Mouse (Mus musculus) thymus, postnatal 4 days (tissue): ENCODE measurements around the gene Hmgb3.
"Not testable (repeated sequence)": the region's sequence is repeated elsewhere in the genome, so short reads cannot be mapped to it uniquely, and the experiment has no call there.

ENCODE experiments used
- DNase-seq: peaks from one replicate; pipeline ENCODE4 v3.0.0; 2021

Gene Hmgb3

DNA sequence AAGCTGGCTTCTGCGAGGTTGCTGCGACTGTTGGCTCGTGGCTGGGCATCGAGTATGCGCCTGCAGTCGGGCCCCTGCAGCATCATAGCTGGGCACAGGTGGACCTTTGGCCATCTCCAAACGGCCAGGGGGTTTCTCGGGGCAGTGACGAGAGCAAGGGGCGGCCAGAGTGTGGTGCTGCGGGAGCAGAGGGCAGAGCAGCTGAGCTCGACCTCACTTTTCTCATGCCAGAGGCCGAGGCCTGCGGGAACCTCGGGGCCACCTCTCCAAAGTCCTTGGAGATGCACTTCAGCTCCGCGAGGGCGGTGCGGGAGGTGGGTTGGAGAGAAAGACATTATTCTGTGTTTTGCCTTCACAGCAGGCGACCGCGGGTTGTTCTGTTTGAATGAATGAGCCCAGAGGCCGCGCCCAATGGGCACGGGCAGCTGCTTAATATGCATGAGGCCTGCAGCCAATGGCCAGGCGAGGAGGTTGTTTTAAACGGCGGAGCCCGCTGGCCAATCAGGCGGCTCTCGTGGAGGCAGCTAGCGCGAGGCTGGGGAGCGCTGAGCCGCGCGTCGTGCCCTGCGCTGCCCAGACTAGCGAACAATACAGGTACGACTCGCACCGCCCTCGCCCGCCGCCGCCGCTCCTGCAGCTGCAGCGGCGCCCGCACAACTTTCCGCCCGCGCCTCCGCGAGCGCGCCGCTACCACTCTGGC, at the start of gene Hmgb3:
TSS of gene Hmgb3 (plus strand) at position 504 of the 700 bp plus-strand sequence.
- DNase-seq = peak; percentile 79

DNA sequence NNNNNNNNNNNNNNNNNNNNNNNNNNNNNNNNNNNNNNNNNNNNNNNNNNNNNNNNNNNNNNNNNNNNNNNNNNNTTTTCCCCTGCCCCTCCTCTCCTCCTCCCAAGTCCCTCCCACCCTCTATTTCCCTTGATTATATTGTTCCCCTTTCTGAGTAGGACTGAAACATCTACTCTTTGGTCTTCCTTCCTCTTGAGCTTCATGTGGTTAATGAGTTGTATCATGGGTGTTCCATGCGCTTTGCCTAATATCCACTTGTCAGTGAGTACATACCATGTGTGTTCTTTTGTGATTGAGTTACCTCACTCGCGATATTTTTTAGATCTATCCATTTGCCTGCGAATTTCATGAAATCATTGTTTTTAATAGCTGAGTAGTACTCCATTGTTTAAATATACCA, 49.1 kb upstream of the Hmgb3 start:
- not testable (repeated sequence) for DNase-seq

DNA sequence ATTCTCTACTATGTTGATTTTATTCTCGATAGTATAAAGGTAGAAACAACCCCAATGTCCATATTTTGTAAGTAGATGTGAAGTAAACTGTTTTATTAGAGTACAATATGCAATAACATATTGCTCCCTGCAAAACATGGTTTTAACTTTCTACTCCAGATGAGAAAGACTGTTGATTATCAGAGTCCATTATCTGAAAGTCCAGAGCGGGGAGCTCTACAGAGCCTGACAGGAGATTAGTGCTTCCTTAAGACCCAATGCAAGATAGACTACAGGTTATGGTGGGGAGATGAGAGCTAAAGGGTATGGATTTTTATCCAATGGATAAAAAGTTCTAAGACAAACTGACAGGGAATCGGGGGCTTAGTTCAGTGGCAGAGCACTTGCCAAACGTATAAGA, 36.5 kb upstream of the Hmgb3 start:
- DNase-seq = no peak

DNA sequence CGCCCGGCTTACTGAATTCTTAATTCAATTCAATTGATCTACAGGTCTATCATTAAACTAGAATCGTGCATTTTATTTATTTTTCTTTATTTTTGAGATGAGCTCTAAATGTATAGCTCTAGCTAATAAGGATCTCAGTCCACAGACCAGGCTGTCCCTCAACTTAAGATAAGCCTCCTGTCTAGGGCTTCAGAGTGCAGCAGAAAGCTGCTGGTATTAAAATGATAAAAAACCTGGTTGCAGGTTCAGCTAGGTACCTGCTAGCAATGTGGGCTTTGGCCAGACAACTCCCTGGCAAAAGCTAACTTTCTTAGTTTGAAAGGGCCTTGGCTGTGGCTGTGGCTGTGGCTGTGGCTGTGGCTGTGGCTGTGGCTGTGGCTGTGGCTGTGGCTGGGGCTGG, 32.8 kb upstream of the Hmgb3 start:
- DNase-seq = no peak

GRCm38 (mm10) chrX:71524310-71524709, 31.4 kb upstream of the Hmgb3 start:
- DNase-seq = no peak

GRCm38 (mm10) chrX:71525593-71526299, 30.0 kb upstream of the Hmgb3 start:
- no peak for DNase-seq

DNA sequence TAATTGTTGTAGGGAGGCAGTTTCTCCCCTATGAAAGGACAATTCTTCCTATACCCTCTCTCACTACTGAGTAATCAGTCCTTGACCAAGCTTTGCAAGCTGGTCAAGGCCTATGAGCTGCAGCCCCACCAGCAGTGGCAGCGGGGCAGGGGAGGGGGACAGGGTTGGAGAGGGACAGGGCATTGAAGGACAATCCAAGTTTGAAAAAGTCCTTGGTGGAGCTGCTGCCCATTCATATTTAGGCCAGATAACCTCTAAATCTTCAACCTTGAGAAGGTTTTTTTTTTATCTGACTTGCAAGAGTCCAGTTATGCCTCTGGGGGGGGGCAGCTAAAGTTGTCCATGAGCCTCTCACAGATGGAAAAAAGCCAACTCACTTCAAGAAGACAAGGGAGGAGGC, 28.3 kb upstream of the Hmgb3 start:
- no peak for DNase-seq

DNA sequence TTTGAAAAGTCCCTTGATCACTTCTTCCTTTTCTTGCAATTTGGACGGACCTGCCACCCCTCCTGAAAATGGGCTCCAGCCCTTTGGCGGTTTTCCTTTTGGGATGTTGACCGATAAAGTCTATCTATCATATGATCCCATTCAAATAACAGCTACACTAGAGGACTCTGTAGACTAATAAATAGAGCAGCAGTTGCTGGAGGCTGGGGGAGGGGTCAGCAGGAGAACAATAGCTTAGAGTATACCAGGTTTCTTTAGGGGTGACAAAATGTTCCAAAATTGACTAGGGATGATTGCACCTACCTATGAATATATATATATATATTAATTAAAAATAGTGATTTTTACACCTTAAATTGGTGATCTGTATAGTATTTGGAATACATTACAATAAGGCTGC, 27.6 kb upstream of the Hmgb3 start:
- DNase-seq = no peak

DNA sequence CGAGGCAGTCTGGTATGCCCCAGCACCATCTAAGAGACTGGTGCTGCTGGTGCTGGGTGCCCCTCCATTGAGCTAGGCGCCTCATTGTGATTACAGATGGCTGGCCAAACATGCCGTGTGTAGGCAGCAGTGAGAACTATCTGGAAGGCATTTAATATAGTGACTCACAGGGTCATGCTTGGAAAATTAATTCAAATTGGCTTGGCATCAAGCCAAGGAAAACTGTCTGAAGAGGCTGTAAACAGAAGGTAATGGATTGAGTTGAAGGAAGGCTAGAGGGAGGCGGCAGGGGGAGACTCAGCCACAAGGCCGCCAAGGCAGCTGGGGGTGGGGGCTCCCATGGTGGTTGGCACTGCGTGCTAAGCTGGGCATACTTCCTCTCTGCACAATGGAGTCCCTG, 27.1 kb upstream of the Hmgb3 start:
- no peak for DNase-seq

DNA sequence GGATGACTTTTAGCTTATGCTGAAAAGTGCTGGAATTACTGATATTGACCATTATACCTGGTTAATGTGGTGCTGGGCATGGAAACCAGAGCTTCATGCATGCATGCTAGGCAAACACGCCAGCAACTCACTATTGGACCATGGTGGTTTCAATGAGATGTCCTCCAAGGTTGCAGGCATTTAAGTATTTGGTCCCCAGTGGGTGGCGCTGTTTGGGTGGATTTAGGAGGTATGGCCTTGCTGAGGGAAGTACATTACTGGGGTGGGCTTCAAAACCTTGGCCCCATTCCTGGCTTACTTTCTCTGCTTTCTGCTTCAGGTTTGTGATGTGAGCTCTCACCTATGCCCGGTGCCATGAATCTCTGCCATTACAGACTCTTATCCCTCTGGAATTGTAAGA, 23.1 kb upstream of the Hmgb3 start:
- DNase-seq = peak; percentile 41

DNA sequence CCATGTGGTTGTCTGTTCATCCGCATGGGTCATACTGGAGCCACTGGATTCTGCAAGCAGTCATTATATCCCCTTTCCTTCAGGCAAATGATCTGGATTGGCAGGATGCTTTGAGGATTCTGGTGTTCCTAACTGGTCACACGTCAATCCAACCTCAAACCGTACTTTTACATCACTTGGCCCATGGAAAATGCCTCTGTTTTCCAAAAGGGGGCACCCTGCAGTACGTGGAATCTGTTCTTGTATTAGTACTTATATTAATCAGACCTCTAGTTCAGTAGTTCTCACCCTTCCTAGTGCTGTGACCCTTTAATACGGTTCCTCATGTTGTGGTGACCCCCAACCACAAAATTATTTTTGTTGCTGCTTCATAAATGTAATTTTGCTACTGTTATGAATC, 21.6 kb upstream of the Hmgb3 start:
- no peak for DNase-seq

DNA sequence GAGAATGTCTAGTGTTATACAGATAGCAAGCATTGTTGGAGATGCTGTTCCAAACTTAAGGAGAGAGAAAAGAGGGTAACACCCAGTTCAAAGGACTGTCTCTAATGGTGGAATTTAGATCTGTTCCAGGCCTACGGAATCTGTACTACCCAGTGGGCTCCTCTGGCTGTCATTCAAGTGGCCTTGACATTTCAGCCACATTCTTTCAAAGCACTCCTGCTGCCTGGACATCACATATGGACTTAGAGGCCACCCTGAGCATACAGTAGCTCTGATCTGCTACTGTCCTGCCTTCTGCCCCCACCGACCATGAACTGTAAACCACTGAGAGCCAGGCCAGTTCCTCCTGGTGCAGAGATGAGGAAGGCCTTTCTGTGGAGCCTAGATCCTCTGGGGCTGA, 17.9 kb upstream of the Hmgb3 start:
- no peak for DNase-seq

DNA sequence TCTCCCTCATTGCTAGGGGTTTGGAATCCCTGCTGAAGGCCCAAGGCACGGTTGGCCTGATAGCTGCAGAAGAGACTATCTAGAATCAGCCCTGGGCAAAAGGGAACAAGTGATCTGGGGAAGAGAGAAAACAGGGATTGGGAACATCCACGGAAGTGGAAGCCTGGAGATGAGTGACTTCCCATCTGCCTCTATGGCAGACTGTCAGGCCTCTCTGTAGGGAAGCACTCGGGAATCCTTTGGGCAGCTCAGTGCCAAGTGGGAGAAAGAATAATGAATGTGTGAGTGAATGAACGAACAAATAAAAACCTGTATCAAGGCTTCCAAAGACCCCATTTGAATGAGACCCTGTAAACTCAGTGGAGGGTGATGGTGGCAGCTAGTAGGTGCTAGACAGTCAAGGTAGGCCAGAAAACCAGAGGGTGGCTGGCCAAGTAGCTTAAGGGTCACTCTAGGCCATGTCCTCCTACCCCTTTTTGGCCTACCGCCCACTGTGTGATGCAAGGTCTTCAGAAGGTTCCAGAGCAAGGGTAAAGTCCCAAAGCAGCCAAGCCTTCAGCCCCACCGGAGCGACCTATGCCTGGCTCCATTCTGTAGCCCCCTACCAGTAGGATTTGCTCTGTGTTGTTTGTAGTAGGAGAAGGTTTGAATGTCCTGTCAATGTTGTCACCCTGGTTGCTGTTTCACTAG, 14.8 kb upstream of the Hmgb3 start:
- DNase-seq = no peak

DNA sequence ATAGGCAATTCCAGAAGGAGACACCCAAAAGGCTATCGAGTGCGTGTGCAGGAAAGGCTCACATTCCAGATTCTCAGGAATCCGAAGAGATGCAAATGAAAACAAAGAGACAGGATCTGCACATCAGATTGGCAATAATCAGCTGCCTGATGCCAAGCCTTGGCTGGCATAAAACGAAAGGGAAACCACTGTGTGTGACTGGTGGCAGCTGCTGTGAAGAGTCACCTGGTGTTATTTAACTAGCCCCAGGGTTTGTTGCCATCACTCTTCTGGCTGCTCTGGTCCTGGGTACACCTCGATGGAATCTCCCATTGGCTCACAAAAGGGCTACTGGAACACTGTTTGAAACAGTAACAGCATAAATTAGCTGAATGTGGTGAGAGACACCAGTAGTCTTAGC, 11.0 kb upstream of the Hmgb3 start:
- DNase-seq = no peak

DNA sequence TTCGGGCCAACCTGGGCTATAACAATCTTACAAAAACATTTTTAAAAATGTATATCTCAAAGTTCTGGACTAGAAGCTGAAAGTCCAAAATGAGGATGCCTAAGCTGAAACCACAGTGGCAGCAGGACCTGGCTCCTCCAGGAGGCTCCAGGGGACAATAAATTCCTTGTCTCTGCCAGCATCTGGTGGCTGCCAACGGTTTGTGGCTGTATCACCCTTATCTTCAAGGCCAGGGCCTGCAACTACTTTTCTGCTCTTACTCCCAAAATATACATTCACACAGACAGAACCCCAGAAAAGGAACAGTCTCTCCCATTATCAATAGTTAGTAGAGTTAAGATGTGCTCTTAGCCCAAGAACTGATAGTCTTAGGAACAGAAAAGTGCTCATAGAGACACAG, 10.6 kb upstream of the Hmgb3 start:
- DNase-seq = no peak

DNA sequence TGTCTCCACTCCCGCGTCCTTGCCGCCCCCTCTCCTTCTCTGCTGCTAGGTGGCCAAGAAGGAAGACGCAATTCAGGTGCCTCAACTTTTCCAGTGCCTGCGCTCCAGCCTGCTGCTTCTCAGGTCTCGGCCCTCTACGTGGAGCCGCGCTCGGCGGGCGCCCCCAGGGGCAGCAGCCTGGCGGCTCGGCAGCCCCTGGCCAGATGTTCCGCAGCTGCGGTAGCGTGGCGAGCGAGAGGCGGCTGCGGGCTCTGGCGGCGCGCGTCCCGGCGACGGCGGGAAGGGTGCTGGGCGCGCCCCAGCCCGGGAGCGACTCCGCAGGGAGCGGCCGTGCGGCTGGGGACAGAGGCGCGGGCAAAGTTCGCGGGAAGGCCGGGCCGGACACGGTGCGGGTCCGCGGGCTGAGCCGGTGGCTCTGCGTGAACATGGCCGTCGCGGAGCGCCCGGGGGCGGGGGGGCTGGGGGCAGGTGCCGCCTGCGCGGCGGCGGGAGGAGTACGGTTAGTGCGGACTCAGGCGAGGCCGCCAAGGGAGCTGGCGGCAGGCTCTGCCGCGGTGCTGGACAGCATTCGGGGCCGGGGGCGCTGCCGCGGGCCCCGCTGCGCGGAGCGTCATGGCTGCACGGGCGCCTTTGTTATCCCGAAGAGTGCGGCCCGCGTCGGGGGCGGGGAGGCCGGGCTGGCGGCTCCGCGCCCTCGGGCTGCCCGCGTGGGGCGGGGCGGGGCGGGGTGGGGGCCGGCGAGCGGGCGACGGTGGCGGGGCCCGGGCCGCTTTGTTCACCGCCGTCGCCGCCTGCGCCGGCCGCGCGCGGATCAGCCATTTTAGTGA, 610 bp downstream of the Hmgb3 start:
- DNase-seq = peak; percentile 49

GRCm38 (mm10) chrX:71556965-71557491, 1.3 kb downstream of the Hmgb3 start:
- no peak for DNase-seq

- no peak for DNase-seq
These were observed 3.6 kb downstream of the Hmgb3 start for GRCm38 (mm10) chrX:71559336-71559735.

- DNase-seq = no peak
These were observed 5.1 kb downstream of the Hmgb3 start for GRCm38 (mm10) chrX:71560796-71561195.

- DNase-seq = no peak
These were observed 17.6 kb downstream of the Hmgb3 start for GRCm38 (mm10) chrX:71573132-71573900.

- DNase-seq = no peak
These were observed 19.8 kb downstream of the Hmgb3 start for GRCm38 (mm10) chrX:71575550-71575949.

GRCm38 (mm10) chrX:71589181-71589580, 33.5 kb downstream of the Hmgb3 start:
- no peak for DNase-seq
